Comparison of ENCODE assay signal across 21 mouse cellular contexts in genomic region chr8:45536578-45536977, GRCm38 (mm10). TPM values are rescaled to one million over a fixed set of nuclear protein-coding genes. Genes with fewer than 3 reads are reported as not detected.
DNase-seq lines count a peak whose midpoint lies in the region; ATAC-seq and TF ChIP-seq lines count a peak whose summit lies in the region.
"Had no signal": no experiment of that assay in that cellular context is flagged by ENCODE, and none has a peak within 500 bp of the region (broad histone marks: within the 10 kb centered on the region; RNA-seq: fewer than 3 reads in every experiment).

No protein-coding gene starts in this region.

- no peaks in the 10 kb centered on the region for H3K9me3 ChIP-seq in hindbrain, embryonic 10.5 days
- H3K9me3 ChIP-seq in hindbrain, postnatal 0 days (ENCODE audit: low read length): no peaks in the 10 kb centered on the region
- no peaks in the 10 kb centered on the region for H3K9me3 ChIP-seq in embryonic facial prominence, embryonic 14.5 days (ENCODE audit: control insufficient read depth, low read length)
- no peaks in the 10 kb centered on the region for H3K9me3 ChIP-seq in liver, postnatal 0 days (ENCODE audit: low read length)
- H3K9me3 ChIP-seq: forebrain, embryonic 12.5 days; heart, embryonic 12.5 days; hindbrain, embryonic 15.5 days had no signal

- H3K9ac ChIP-seq in hindbrain, postnatal 0 days (replicated peaks; ENCODE audit: low read length): no peak overlapping the region
- no peak overlapping the region for H3K9ac ChIP-seq in embryonic facial prominence, embryonic 14.5 days (ENCODE audit: low read depth, low read length)
- H3K9ac ChIP-seq in liver, postnatal 0 days (replicated peaks): no peak overlapping the region
- H3K9ac ChIP-seq: forebrain, embryonic 12.5 days; forebrain, postnatal 0 days; heart, embryonic 12.5 days; hindbrain, embryonic 15.5 days had no signal

- DNase-seq in hindbrain, embryonic 10.5 days (ENCODE audit: low spot score): peak; percentile 6
- DNase-seq in hindbrain, postnatal 0 days (ENCODE audit: low spot score): no peak
- peak; percentile 21 for DNase-seq in urinary bladder, adult 2 months (ENCODE audit: low spot score)
- no peak for DNase-seq in urinary bladder, postnatal 4 days (ENCODE audit: low spot score in 2 of 2)
- DNase-seq in embryonic facial prominence, embryonic 14.5 days (ENCODE audit: low spot score): peak; percentile 18
- DNase-seq in liver, postnatal 0 days: no peak
- DNase-seq: adrenal gland, adult 8-10 months; adrenal gland, postnatal 36 days; B cell, adult 2 months; cerebellum, adult 2 months; cerebellum, postnatal 10 days; embryo, embryonic 11 days; forebrain, postnatal 0 days; gastrocnemius, postnatal 14 days had no signal

- no peak for TF ChIP-seq CTCF in hindbrain, postnatal 0 days (IDR thresholded peaks at IDR 0.05; ENCODE audit: low read depth)
- TF ChIP-seq CTCF in liver, postnatal 0 days (IDR thresholded peaks at IDR 0.05; ENCODE audit: low read depth): no peak

- peaks cover 19% of the 10 kb centered on the region for H3K4me1 ChIP-seq in hindbrain, embryonic 10.5 days (replicated peaks)
- no peaks in the 10 kb centered on the region for H3K4me1 ChIP-seq in hindbrain, postnatal 0 days (ENCODE audit: insufficient read depth, low read length)
- H3K4me1 ChIP-seq in embryonic facial prominence, embryonic 14.5 days (ENCODE audit: control insufficient read depth, insufficient read depth, low read length): peaks cover 5% of the 10 kb centered on the region; the same call in 1 of the 2 replicates
- no peaks in the 10 kb centered on the region for H3K4me1 ChIP-seq in liver, postnatal 0 days (ENCODE audit: insufficient read depth)

- no peak overlapping the region for H3K4me2 ChIP-seq in hindbrain, postnatal 0 days (ENCODE audit: low read depth, low read length)
- no peak overlapping the region for H3K4me2 ChIP-seq in embryonic facial prominence, embryonic 14.5 days (ENCODE audit: low read depth, low read length)
- H3K4me2 ChIP-seq in liver, postnatal 0 days (ENCODE audit: low read depth, low read length): no peak overlapping the region
- H3K4me2 ChIP-seq: forebrain, embryonic 12.5 days; heart, embryonic 12.5 days; hindbrain, embryonic 15.5 days had no signal

- no peak overlapping the region for H3K27ac ChIP-seq in hindbrain, embryonic 10.5 days
- H3K27ac ChIP-seq in hindbrain, postnatal 0 days: no peak overlapping the region
- no peak overlapping the region for H3K27ac ChIP-seq in embryonic facial prominence, embryonic 14.5 days (replicated peaks; ENCODE audit: low read depth, low read length)
- no peak overlapping the region for H3K27ac ChIP-seq in liver, postnatal 0 days (ENCODE audit: low read depth)
- H3K27ac ChIP-seq: forebrain, embryonic 12.5 days; hindbrain, embryonic 15.5 days had no signal

- H3K4me3 ChIP-seq in hindbrain, embryonic 10.5 days: no peak overlapping the region
- H3K4me3 ChIP-seq in hindbrain, postnatal 0 days (ENCODE audit: low read length): no peak overlapping the region
- no peak overlapping the region for H3K4me3 ChIP-seq in embryonic facial prominence, embryonic 14.5 days (ENCODE audit: low read depth, low read length)
- no peak overlapping the region for H3K4me3 ChIP-seq in liver, postnatal 0 days (ENCODE audit: low read depth, low read length)
- H3K4me3 ChIP-seq: forebrain, embryonic 12.5 days; heart, embryonic 12.5 days; hindbrain, embryonic 15.5 days had no signal

- no peak for TF ChIP-seq EP300 in liver, postnatal 0 days (IDR thresholded peaks at IDR 0.05; ENCODE audit: low read depth)

- H3K27me3 ChIP-seq in hindbrain, embryonic 10.5 days (ENCODE audit: insufficient read depth, poor library complexity, severe bottlenecking): no peaks in the 10 kb centered on the region
- no peaks in the 10 kb centered on the region for H3K27me3 ChIP-seq in hindbrain, postnatal 0 days (ENCODE audit: insufficient read depth, low read length)
- H3K27me3 ChIP-seq in embryonic facial prominence, embryonic 14.5 days (replicated peaks; ENCODE audit: control insufficient read depth, insufficient read depth, low read length): no peaks in the 10 kb centered on the region
- H3K27me3 ChIP-seq in liver, postnatal 0 days (ENCODE audit: insufficient read depth, low read length): no peaks in the 10 kb centered on the region
- H3K27me3 ChIP-seq: forebrain, embryonic 12.5 days; heart, embryonic 12.5 days; hindbrain, embryonic 15.5 days had no signal

- no peak for ATAC-seq in hindbrain, postnatal 0 days
- ATAC-seq in embryonic facial prominence, embryonic 14.5 days (ENCODE audit: low read depth): peak; percentile 79; the same call in 1 of the 2 replicates
- no peak for ATAC-seq in granulocyte monocyte progenitor cell, adult 5-6 weeks (replicated peaks; ENCODE audit: poor library complexity, severe bottlenecking)
- no peak for ATAC-seq in liver, postnatal 0 days
- ATAC-seq: CD4-positive, CD25-positive, alpha-beta regulatory T cell, adult 4 months; forebrain, postnatal 0 days; inflammation-experienced regulatory T-cells, adult 6 months had no signal

- WGBS in hindbrain, embryonic 10.5 days: 83% methylated on average over 9 of the region's 9 CpGs
- WGBS in hindbrain, postnatal 0 days: 88% methylated on average over 9 of the region's 9 CpGs
- WGBS in embryonic facial prominence, embryonic 14.5 days: 59% methylated on average over 9 of the region's 9 CpGs
- 71% methylated on average over 9 of the region's 9 CpGs for WGBS in liver, postnatal 0 days (ENCODE audit: insufficient replicate concordance)

- H3K36me3 ChIP-seq in hindbrain, embryonic 10.5 days: no peaks in the 10 kb centered on the region
- H3K36me3 ChIP-seq in hindbrain, postnatal 0 days (ENCODE audit: insufficient read depth, low read length): no peaks in the 10 kb centered on the region
- no peaks in the 10 kb centered on the region for H3K36me3 ChIP-seq in embryonic facial prominence, embryonic 14.5 days (ENCODE audit: control insufficient read depth, insufficient read depth, low read length)
- H3K36me3 ChIP-seq in liver, postnatal 0 days (replicated peaks; ENCODE audit: insufficient read depth, low read length): no peaks in the 10 kb centered on the region
- H3K36me3 ChIP-seq: forebrain, embryonic 12.5 days; G1E; heart, embryonic 12.5 days; hindbrain, embryonic 15.5 days had no signal

RNA-seq across cellular contexts. Expression of gene Sorbs2, which starts 29.0 kb away (rescaled TPM):
- polyA plus RNA-seq in hindbrain, embryonic 10.5 days (2016; fragmentation: Nextera tagmentation; extraction: Ambion mirVana): 30.8 and 36.9 TPM in 2 replicates
- total RNA-seq in hindbrain, postnatal 0 days (2014; rRNA removed): 53.0 and 65.6 TPM in 2 replicates
- polyA plus RNA-seq in hindbrain, postnatal 0 days (2015; fragmentation: Nextera tagmentation; extraction: Ambion mirVana): 37.4 and 37.8 TPM in 2 replicates
- 110 and 127 TPM in 2 replicates for polyA plus RNA-seq in urinary bladder, adult 2 months (2012; rRNA removed)
- 32.2 and 36.7 TPM in 2 replicates for polyA plus RNA-seq in embryonic facial prominence, embryonic 14.5 days (2014; fragmentation: Nextera tagmentation; extraction: Ambion mirVana)
- not detected in 2 replicates for total RNA-seq in granulocyte monocyte progenitor cell, adult 5-6 weeks (2014; fragmentation: Nextera tagmentation)
- not detected in 2 replicates for total RNA-seq in granulocyte monocyte progenitor cell, adult 5-6 weeks (2017)
- polyA plus RNA-seq in liver, postnatal 0 days (2015; fragmentation: Nextera tagmentation; extraction: Ambion mirVana): 11.9 and 13.3 TPM in 2 replicates
- polyA plus RNA-seq: G1E had no signal

Comparison
In these comparisons a context has a peak if more than half of its experiments do, and no peak if none do; other contexts are left out.
1. DNase-seq: peak in hindbrain, embryonic 10.5 days (single experiment), urinary bladder, adult 2 months (single experiment) and embryonic facial prominence, embryonic 14.5 days (single experiment); none in hindbrain, postnatal 0 days (single experiment), urinary bladder, postnatal 4 days (0 of 2) and liver, postnatal 0 days (single experiment).